Mouse (Mus musculus) forebrain, postnatal 0 days (tissue): Measurements from ENCODE around the gene Rabepk. TPM values are rescaled to one million over a fixed set of nuclear protein-coding genes. Genes with fewer than 3 reads are reported as not detected.
"Not testable (repeated sequence)": the region's sequence is repeated elsewhere in the genome, so short reads cannot be mapped to it uniquely, and the experiment has no call there.

ENCODE experiments used
- ATAC-seq: fragments of 200-750 bp; cut with Nextera tagmentation; 2 replicates; pipeline ENCODE4 v1.8.0; 2017; ENCODE audit warnings: mild to moderate bottlenecking, moderate library complexity
- DNase-seq: peaks from one replicate; pipeline ENCODE4 v3.0.0-alpha.2; 2015
- H3K27ac ChIP-seq: fragments of 300-500 bp; sonication (generic); 2 replicates; pipeline ENCODE4 v1.5.1; 2014; ENCODE audit warnings: low read depth, mild to moderate bottlenecking, antibody characterized with exemption, low read length, moderate library complexity, mixed read lengths
- H3K27me3 ChIP-seq: fragments of 300-500 bp; sonication (generic); 2 replicates; pipeline ENCODE4 v1.6.1; 2014; ENCODE audit warnings: mild to moderate bottlenecking, low read length, mixed read lengths; ENCODE audit not compliant: insufficient read depth
- H3K36me3 ChIP-seq: fragments of 300-500 bp; sonication (generic); 2 replicates; pipeline ENCODE4 v1.6.1; 2014; ENCODE audit warnings: mild to moderate bottlenecking, moderate library complexity; ENCODE audit not compliant: insufficient read depth
- H3K4me1 ChIP-seq: fragments of 300-500 bp; sonication (generic); 2 replicates; pipeline ENCODE4 v1.6.1; 2014; ENCODE audit warnings: antibody characterized with exemption; ENCODE audit not compliant: insufficient read depth
- H3K4me2 ChIP-seq: fragments of 300-500 bp; sonication (generic); 2 replicates; pipeline ENCODE4 v1.6.1; 2014; ENCODE audit warnings: low read depth, mild to moderate bottlenecking, moderate library complexity
- H3K4me3 ChIP-seq: fragments of 300-500 bp; sonication (generic); 2 replicates; pipeline ENCODE4 v1.5.1; 2014; ENCODE audit warnings: low read depth, low read length, mixed read lengths
- H3K9ac ChIP-seq: fragments of 300-500 bp; sonication (generic); 2 replicates; pipeline ENCODE4 v1.6.1; 2014; ENCODE audit warnings: mild to moderate bottlenecking
- H3K9me3 ChIP-seq: fragments of 300-500 bp; sonication (generic); 2 replicates; pipeline ENCODE4 v1.6.1; 2016; ENCODE audit warnings: low read length
- CTCF ChIP-seq: sonication (generic); IDR thresholded peaks from 2 replicates; pipeline ENCODE4 v1.5.1; 2016; ENCODE audit warnings: antibody characterized with exemption, control low read depth, low read depth
- WGBS: fragments of 180-500 bp; shearing (Covaris S2); extraction: QIAGEN DNeasy Blood & Tissue Kit; methylation state at CpG from one replicate; pipeline ENCODE4 v1.1.7; 2014; 5-methylcytosine and 5-hydroxymethylcytosine counted together
- polyA plus RNA-seq: library from polyadenylated mRNA; unstranded; fragments of >200 nt; fragmentation: Nextera tagmentation; extraction: Ambion mirVana; gene quantifications from 2 replicates; pipeline ENCODE4 v1.2.1, GENCODE M21; 2015
- total RNA-seq: library from RNA; depleted of rRNA; stranded (reverse); fragments of >200 nt; gene quantifications from 2 replicates; pipeline ENCODE4 v1.2.3, GENCODE M21; 2014

The Rabepk gene
- total and polyA plus RNA-seq, 2 experiments from 2014 or later, result 15.6 to 26.1 TPM

GRCm38 (mm10) chr2:34828026-34828425 is 28.3 kb upstream of the Rabepk start:
- Histone ChIP-seq H3K4me1 (peaks cover 19% of the 10 kb centered on the region), H3K36me3 (peaks cover 9% of the 10 kb centered on the region; the same call in 1 of the 2 replicates), H3K27ac (no peak overlapping the region), H3K4me2 (no peak overlapping the region), H3K27me3 (no peaks in the 10 kb centered on the region), H3K9ac (no peak overlapping the region), H3K4me3 (no peak overlapping the region), H3K9me3 (no peaks in the 10 kb centered on the region; the same call in 1 of the 2 replicates)
- 94% methylated on average over 1 of the region's 1 CpGs for WGBS
- no peak for TF ChIP-seq CTCF
- ATAC-seq, result no peak
- DNase-seq, result no peak

- no peak for ATAC-seq
- Histone ChIP-seq H3K36me3 (peaks cover 11% of the 10 kb centered on the region), H3K4me2 (no peak overlapping the region), H3K9ac (no peak overlapping the region), H3K4me1 (peaks cover 19% of the 10 kb centered on the region), H3K4me3 (no peak overlapping the region), H3K27ac (no peak overlapping the region), H3K27me3 (no peaks in the 10 kb centered on the region), H3K9me3 (no peaks in the 10 kb centered on the region; the same call in 1 of the 2 replicates)
- DNase-seq, result no peak
- WGBS, result 96% methylated on average over 4 of the region's 4 CpGs
- no peak for TF ChIP-seq CTCF
Observed at GRCm38 (mm10) chr2:34827591-34827990, 27.9 kb upstream of the Rabepk start.

GRCm38 (mm10) chr2:34826460-34827231 is 26.9 kb upstream of the Rabepk start:
- ATAC-seq (peak; percentile 39; the same call in 1 of the 2 replicates), DNase-seq (no peak)
- Histone ChIP-seq H3K27ac (peak overlapping the region; percentile 73), H3K9me3 (no peaks in the 10 kb centered on the region; the same call in 1 of the 2 replicates), H3K27me3 (no peaks in the 10 kb centered on the region), H3K9ac (peak overlapping the region; percentile 94), H3K4me3 (peak overlapping the region; percentile 100), H3K4me1 (peaks cover 19% of the 10 kb centered on the region), H3K36me3 (peaks cover 15% of the 10 kb centered on the region), H3K4me2 (peak overlapping the region; percentile 62)
- 41% methylated on average over 20 of the region's 21 CpGs for WGBS
- no peak for TF ChIP-seq CTCF

GRCm38 (mm10) chr2:34825827-34826459 is 26.2 kb upstream of the Rabepk start, which contains the start of gene Fbxw2:
Gene Fbxw2 (minus strand): TSS chr2:34826311.
- Histone ChIP-seq H3K27ac (peak within 1 kb of the TSS; percentile 73), H3K27me3 (no peaks in the 10 kb centered on the region), H3K9ac (peak within 1 kb of the TSS; percentile 94), H3K9me3 (no peaks in the 10 kb centered on the region; the same call in 1 of the 2 replicates), H3K4me3 (peak within 1 kb of the TSS; percentile 100), H3K4me1 (peaks cover 19% of the 10 kb centered on the region), H3K36me3 (peaks cover 20% of the 10 kb centered on the region), H3K4me2 (peak within 1 kb of the TSS; percentile 62)
- DNase-seq (peak; percentile 95), ATAC-seq (peak; percentile 99)
- WGBS, result under 1% methylated on average over 57 of the region's 57 CpGs
- no peak for TF ChIP-seq CTCF

GRCm38 (mm10) chr2:34818492-34818891 is 18.8 kb upstream of the Rabepk start:
- no peaks in the 10 kb centered on the region for H3K9me3 ChIP-seq
- no peak overlapping the region for H3K4me2 ChIP-seq
- DNase-seq (no peak), ATAC-seq (no peak)
- 97% methylated on average over 2 of the region's 2 CpGs for WGBS
- H3K27ac ChIP-seq, result no peak overlapping the region
- no peaks in the 10 kb centered on the region for H3K4me1 ChIP-seq
- TF ChIP-seq CTCF, result no peak
- no peaks in the 10 kb centered on the region for H3K27me3 ChIP-seq
- no peak overlapping the region for H3K9ac ChIP-seq
- H3K36me3 ChIP-seq, result peaks cover 25% of the 10 kb centered on the region
- no peak overlapping the region for H3K4me3 ChIP-seq

GRCm38 (mm10) chr2:34815893-34816292 is 16.2 kb upstream of the Rabepk start:
- not testable (repeated sequence) for H3K9me3 ChIP-seq, ATAC-seq, DNase-seq, H3K4me3 ChIP-seq, H3K27ac ChIP-seq, H3K4me2 ChIP-seq, H3K27me3 ChIP-seq, H3K4me1 ChIP-seq, H3K9ac ChIP-seq
- 100% methylated on average over 2 of the region's 2 CpGs for WGBS
- H3K36me3 ChIP-seq, result peaks cover 29% of the 10 kb centered on the region; the same call in 1 of the 2 replicates

GRCm38 (mm10) chr2:34812706-34813105 is 13.0 kb upstream of the Rabepk start:
- Histone ChIP-seq H3K4me2 (no peak overlapping the region), H3K9me3 (no peaks in the 10 kb centered on the region), H3K4me1 (no peaks in the 10 kb centered on the region), H3K27ac (no peak overlapping the region), H3K27me3 (no peaks in the 10 kb centered on the region), H3K4me3 (no peak overlapping the region), H3K36me3 (peaks cover 24% of the 10 kb centered on the region; the same call in 1 of the 2 replicates), H3K9ac (no peak overlapping the region)
- DNase-seq, result no peak
- ATAC-seq, result no peak
- WGBS, result 87% methylated on average over 7 of the region's 7 CpGs
- no peak for TF ChIP-seq CTCF
